Mouse (Mus musculus) erythroblast, embryonic 14.5 days (primary cell): ENCODE results near the gene Rab37. TPM values are rescaled to one million over a fixed set of nuclear protein-coding genes. Genes with fewer than 3 reads are reported as not detected.

Experiments
- H3K27me3 ChIP-seq: 2 replicates; pipeline ENCODE4 v1.6.1; 2012; ENCODE audit warnings: inconsistent platforms; ENCODE audit not compliant: control insufficient read depth
- H3K36me3 ChIP-seq: 2 replicates; pipeline ENCODE4 v1.6.1; 2012; ENCODE audit warnings: mild to moderate bottlenecking, inconsistent platforms; ENCODE audit not compliant: control insufficient read depth
- H3K4me1 ChIP-seq: 2 replicates; pipeline ENCODE4 v1.6.1; 2012; ENCODE audit warnings: inconsistent platforms; ENCODE audit not compliant: control insufficient read depth
- H3K4me3 ChIP-seq: replicated peaks from 2 replicates; pipeline ENCODE3; 2012; ENCODE audit warnings: moderate library complexity, mild to moderate bottlenecking, inconsistent platforms
- H3K9me3 ChIP-seq: 2 replicates; pipeline ENCODE4 v1.6.1; 2012; ENCODE audit warnings: low read length, inconsistent platforms, mixed read lengths; ENCODE audit not compliant: control insufficient read depth
- GATA1 ChIP-seq: IDR thresholded peaks from 2 replicates; pipeline ENCODE4 v1.6.1; 2012; ENCODE audit warnings: low read length, inconsistent platforms, mixed read lengths
- TAL1 ChIP-seq: IDR thresholded peaks from 3 replicates; pipeline ENCODE4 v1.6.1; 2012; ENCODE audit warnings: low read length, inconsistent platforms, mixed read lengths
- polyA plus RNA-seq: library from polyadenylated mRNA; stranded (reverse); fragments of >175 nt; gene quantifications from 2 replicates; pipeline ENCODE4 v1.2.3, GENCODE M21; 2012

Gene Rab37
- polyA plus RNA-seq, 1 experiment = 0.01 TPM

GRCm38 (mm10) chr11:115082196-115082595 lies 9.0 kb upstream of the Rab37 start:
- H3K36me3 ChIP-seq = no peaks in the 10 kb centered on the region
- no peaks in the 10 kb centered on the region for H3K4me1 ChIP-seq
- no peak overlapping the region for H3K4me3 ChIP-seq
- no peaks in the 10 kb centered on the region for H3K9me3 ChIP-seq
- TF ChIP-seq GATA1 = no peak
- no peak for TF ChIP-seq TAL1
- H3K27me3 ChIP-seq = peaks cover 4% of the 10 kb centered on the region

DNA sequence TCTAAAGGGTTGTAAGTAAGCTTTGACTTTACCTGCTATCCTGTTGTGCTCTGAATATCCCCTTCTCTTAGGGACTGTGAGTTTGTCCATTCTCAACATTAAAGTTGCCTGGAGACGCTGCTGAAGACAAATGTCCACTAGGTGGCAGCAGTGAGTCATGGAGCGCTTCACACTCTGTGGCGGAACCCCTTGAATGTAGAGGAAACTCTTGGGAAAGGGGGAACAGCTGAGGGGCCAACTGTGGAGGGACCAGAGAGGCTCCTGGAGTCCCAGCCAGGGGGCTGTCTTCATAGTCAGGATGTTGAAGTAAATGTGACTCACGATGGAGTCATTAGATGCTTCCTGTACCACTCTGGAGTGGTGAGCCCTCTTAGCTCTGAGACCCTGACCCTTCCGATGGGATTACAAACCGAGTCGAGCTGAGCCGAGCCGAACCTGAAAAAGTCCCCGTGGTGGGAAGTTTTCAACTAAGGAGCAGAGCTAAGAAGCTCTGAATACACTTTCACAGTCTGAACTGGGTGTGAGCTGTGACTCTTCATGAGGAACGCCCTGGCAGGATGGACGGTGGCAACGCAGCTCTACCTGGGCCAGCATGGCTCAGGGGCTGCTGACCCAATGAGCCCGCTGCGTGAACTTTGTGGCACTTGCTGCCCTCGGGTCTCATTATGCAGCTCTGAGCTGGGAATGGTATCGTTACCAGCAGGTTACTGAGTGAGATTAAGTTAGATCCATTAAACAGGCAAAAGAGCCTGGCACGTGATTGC lies 7.7 kb upstream of the Rab37 start:
- Histone ChIP-seq H3K36me3 (no peaks in the 10 kb centered on the region), H3K4me3 (no peak overlapping the region), H3K27me3 (peaks cover 4% of the 10 kb centered on the region), H3K4me1 (no peaks in the 10 kb centered on the region), H3K9me3 (no peaks in the 10 kb centered on the region)
- TF ChIP-seq TAL1 = no peak

GRCm38 (mm10) chr11:115084595-115084994 lies 6.6 kb upstream of the Rab37 start:
- no peak for TF ChIP-seq TAL1
- H3K27me3 ChIP-seq = peaks cover 4% of the 10 kb centered on the region

GRCm38 (mm10) chr11:115085064-115085463 lies 6.2 kb upstream of the Rab37 start:
- Histone ChIP-seq H3K4me3 (no peak overlapping the region), H3K4me1 (no peaks in the 10 kb centered on the region), H3K36me3 (no peaks in the 10 kb centered on the region), H3K27me3 (peaks cover 4% of the 10 kb centered on the region), H3K9me3 (no peaks in the 10 kb centered on the region; the same call in 1 of the 2 replicates)
- TF ChIP-seq TAL1 (no peak), GATA1 (no peak)

More at GRCm38 (mm10) chr11:115084595-115084994, 6.6 kb upstream of the Rab37 start:
- H3K9me3 ChIP-seq = no peaks in the 10 kb centered on the region
- H3K36me3 ChIP-seq = no peaks in the 10 kb centered on the region
- no peak overlapping the region for H3K4me3 ChIP-seq
- H3K4me1 ChIP-seq = no peaks in the 10 kb centered on the region

GRCm38 (mm10) chr11:115086213-115086612 lies 5.0 kb upstream of the Rab37 start:
- Histone ChIP-seq H3K36me3 (no peaks in the 10 kb centered on the region), H3K4me3 (no peak overlapping the region), H3K9me3 (no peaks in the 10 kb centered on the region; the same call in 1 of the 2 replicates), H3K27me3 (peaks cover 8% of the 10 kb centered on the region), H3K4me1 (no peaks in the 10 kb centered on the region)
- no peak for TF ChIP-seq TAL1
- TF ChIP-seq GATA1 = no peak

- no peaks in the 10 kb centered on the region; the same call in 1 of the 2 replicates for H3K9me3 ChIP-seq
- no peak for TF ChIP-seq GATA1
- TF ChIP-seq TAL1 = no peak
- H3K36me3 ChIP-seq = no peaks in the 10 kb centered on the region
- H3K4me3 ChIP-seq = no peak overlapping the region
- H3K27me3 ChIP-seq = peaks cover 19% of the 10 kb centered on the region
- H3K4me1 ChIP-seq = no peaks in the 10 kb centered on the region
Measured at GRCm38 (mm10) chr11:115089853-115090252, 1.4 kb upstream of the Rab37 start.

GRCm38 (mm10) chr11:115092140-115092539 lies 909 bp downstream of the Rab37 start:
- TF ChIP-seq TAL1 (no peak), GATA1 (no peak)
- peaks cover 19% of the 10 kb centered on the region for H3K27me3 ChIP-seq
- H3K4me1 ChIP-seq = no peaks in the 10 kb centered on the region
- no peaks in the 10 kb centered on the region for H3K36me3 ChIP-seq
- H3K4me3 ChIP-seq = no peak overlapping the region
- H3K9me3 ChIP-seq = no peaks in the 10 kb centered on the region; the same call in 1 of the 2 replicates

- H3K4me3 ChIP-seq = no peak overlapping the region
- H3K9me3 ChIP-seq = no peaks in the 10 kb centered on the region
- TF ChIP-seq GATA1 = no peak
- TF ChIP-seq TAL1 = no peak
- no peaks in the 10 kb centered on the region for H3K36me3 ChIP-seq
- H3K4me1 ChIP-seq = no peaks in the 10 kb centered on the region
- no peaks in the 10 kb centered on the region for H3K27me3 ChIP-seq
Measured at GRCm38 (mm10) chr11:115098203-115098932, 7.1 kb downstream of the Rab37 start.

DNA sequence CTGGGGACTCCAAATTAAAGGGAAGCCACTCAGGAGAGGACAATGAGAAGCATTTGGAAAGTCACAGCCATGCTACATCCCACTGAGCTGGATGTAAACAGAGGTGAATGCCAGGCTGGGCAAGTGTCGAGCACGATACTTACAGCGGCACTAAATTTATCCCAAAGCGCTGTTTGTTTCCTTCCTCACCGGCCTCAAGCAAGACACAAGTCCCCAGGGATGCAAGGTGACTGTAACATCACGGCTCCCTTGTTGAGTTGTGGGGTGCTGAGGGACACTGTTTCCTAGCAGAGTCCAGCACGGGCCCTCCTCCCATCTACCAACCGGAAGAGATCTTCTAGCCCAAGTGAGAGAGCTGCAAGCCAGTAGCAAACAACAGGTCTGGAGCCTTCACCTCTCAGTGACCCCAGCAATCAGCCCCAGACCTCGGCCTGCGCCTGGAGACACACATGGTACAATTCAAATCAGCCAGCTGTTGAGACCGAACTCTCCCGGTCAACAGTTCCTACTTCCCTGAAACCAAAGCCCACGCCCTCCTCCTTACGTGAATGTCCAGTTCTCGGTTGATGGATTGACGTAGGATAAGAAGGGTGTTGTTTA lies 8.1 kb downstream of the Rab37 start:
- no peaks in the 10 kb centered on the region for H3K4me1 ChIP-seq
- H3K9me3 ChIP-seq = no peaks in the 10 kb centered on the region
- H3K27me3 ChIP-seq = no peaks in the 10 kb centered on the region
- no peak overlapping the region for H3K4me3 ChIP-seq
- TF ChIP-seq TAL1 = no peak
- no peak for TF ChIP-seq GATA1
- H3K36me3 ChIP-seq = no peaks in the 10 kb centered on the region
